Mouse (Mus musculus) CH12.LX (cell line): ENCODE results near the gene Insrr. TPM values are rescaled to one million over a fixed set of nuclear protein-coding genes. Genes with fewer than 3 reads are reported as not detected.

Source experiments
- polyA plus RNA-seq: library from polyadenylated mRNA; unstranded; fragments of >175 nt; gene quantifications from 2 replicates; pipeline ENCODE4 v1.2.1, GENCODE M21; 2012; ENCODE audit warnings: low read depth; ENCODE audit not compliant: insufficient read length
- total RNA-seq, 2 experiments: library from RNA; depleted of rRNA; stranded (reverse); fragments of 300-350 nt in 1 of 2; fragments of >200 nt in 1 of 2; gene quantifications; 2 replicates each; pipeline ENCODE4 v1.2.3; 2012 to 2014

Insrr gene
- total and polyA plus RNA-seq, 3 experiments = 0.06 to 0.08 TPM; not detected in 1

Other genes starting within 250 kb of the Insrr start
- 7.7 and 8.7 TPM in 2 replicates for gene Arhgef11, start 179.4 kb upstream of the Insrr start, total RNA-seq (2012; rRNA removed)
- gene Arhgef11, start 179.4 kb upstream of the Insrr start, total RNA-seq (2014; rRNA removed) = 5.0 and 5.6 TPM in 2 replicates
- gene Arhgef11, start 179.4 kb upstream of the Insrr start, polyA plus RNA-seq = 7.6 and 11.7 TPM in 2 replicates
- 0.17 and 0.21 TPM in 2 replicates for gene Lrrc71, start 48.3 kb upstream of the Insrr start, total RNA-seq (2012; rRNA removed)
- not detected in 2 replicates for gene Lrrc71, start 48.3 kb upstream of the Insrr start, total RNA-seq (2014; rRNA removed)
- gene Lrrc71, start 48.3 kb upstream of the Insrr start, polyA plus RNA-seq = 0.14 TPM in 1 of 2 replicates, not detected in the other
- gene Ntrk1, start 1.8 kb upstream of the Insrr start, total RNA-seq (2012; rRNA removed) = 0.92 and 1.6 TPM in 2 replicates
- 0.36 and 0.55 TPM in 2 replicates for gene Ntrk1, start 1.8 kb upstream of the Insrr start, total RNA-seq (2014; rRNA removed)
- 0.47 and 0.53 TPM in 2 replicates for gene Ntrk1, start 1.8 kb upstream of the Insrr start, polyA plus RNA-seq
- gene Pear1, start 27.4 kb downstream of the Insrr start, total RNA-seq (2012; rRNA removed) = 0.50 and 1.2 TPM in 2 replicates
- gene Pear1, start 27.4 kb downstream of the Insrr start, total RNA-seq (2014; rRNA removed) = 0.20 and 0.22 TPM in 2 replicates
- gene Pear1, start 27.4 kb downstream of the Insrr start, polyA plus RNA-seq = 0.35 and 0.46 TPM in 2 replicates
- 39.2 and 46.6 TPM in 2 replicates for gene Sh2d2a, start 49.8 kb downstream of the Insrr start, total RNA-seq (2012; rRNA removed)
- gene Sh2d2a, start 49.8 kb downstream of the Insrr start, total RNA-seq (2014; rRNA removed) = 19.9 and 23.2 TPM in 2 replicates
- gene Sh2d2a, start 49.8 kb downstream of the Insrr start, polyA plus RNA-seq = 66.8 and 74.5 TPM in 2 replicates
- 48.6 and 51.7 TPM in 2 replicates for gene Prcc, start 88.7 kb downstream of the Insrr start, total RNA-seq (2012; rRNA removed)
- 24.8 and 26.4 TPM in 2 replicates for gene Prcc, start 88.7 kb downstream of the Insrr start, total RNA-seq (2014; rRNA removed)
- 55.7 and 58.5 TPM in 2 replicates for gene Prcc, start 88.7 kb downstream of the Insrr start, polyA plus RNA-seq
- 199 and 223 TPM in 2 replicates for gene Hdgf, start 109.4 kb downstream of the Insrr start, total RNA-seq (2012; rRNA removed)
- gene Hdgf, start 109.4 kb downstream of the Insrr start, total RNA-seq (2014; rRNA removed) = 215 and 219 TPM in 2 replicates
- gene Hdgf, start 109.4 kb downstream of the Insrr start, polyA plus RNA-seq = 468 and 755 TPM in 2 replicates
- gene Mrpl24, start 122.6 kb downstream of the Insrr start, total RNA-seq (2012; rRNA removed) = 160 and 176 TPM in 2 replicates
- 166 and 168 TPM in 2 replicates for gene Mrpl24, start 122.6 kb downstream of the Insrr start, total RNA-seq (2014; rRNA removed)
- gene Mrpl24, start 122.6 kb downstream of the Insrr start, polyA plus RNA-seq = 123 and 156 TPM in 2 replicates
- gene Isg20l2, start 133.4 kb downstream of the Insrr start, total RNA-seq (2012; rRNA removed) = 40.8 and 52.9 TPM in 2 replicates
- gene Isg20l2, start 133.4 kb downstream of the Insrr start, total RNA-seq (2014; rRNA removed) = 68.8 and 76.2 TPM in 2 replicates
- gene Isg20l2, start 133.4 kb downstream of the Insrr start, polyA plus RNA-seq = 44.5 and 45.0 TPM in 2 replicates
- 11.4 and 12.3 TPM in 2 replicates for gene Rrnad1, start 133.8 kb downstream of the Insrr start, total RNA-seq (2012; rRNA removed)
- 7.3 and 8.0 TPM in 2 replicates for gene Rrnad1, start 133.8 kb downstream of the Insrr start, total RNA-seq (2014; rRNA removed)
- gene Rrnad1, start 133.8 kb downstream of the Insrr start, polyA plus RNA-seq = 11.7 and 12.5 TPM in 2 replicates
- gene Crabp2, start 151.7 kb downstream of the Insrr start, total RNA-seq (2012; rRNA removed) = 0.38 TPM in 2 replicates
- 0.27 TPM in 1 of 2 replicates, not detected in the other for gene Crabp2, start 151.7 kb downstream of the Insrr start, total RNA-seq (2014; rRNA removed)
- 0.97 and 1.0 TPM in 2 replicates for gene Crabp2, start 151.7 kb downstream of the Insrr start, polyA plus RNA-seq
- 0.04 TPM in 2 replicates for gene Nes, start 174.1 kb downstream of the Insrr start, total RNA-seq (2012; rRNA removed)
- gene Nes, start 174.1 kb downstream of the Insrr start, total RNA-seq (2014; rRNA removed) = 0.04 TPM in 1 of 2 replicates, not detected in the other
- gene Nes, start 174.1 kb downstream of the Insrr start, polyA plus RNA-seq = 0.04 TPM in 2 replicates
- 0.04 TPM in 1 of 2 replicates, not detected in the other for gene Bcan, start 203.3 kb downstream of the Insrr start, total RNA-seq (2012; rRNA removed)
- not detected in 2 replicates for gene Bcan, start 203.3 kb downstream of the Insrr start, total RNA-seq (2014; rRNA removed)
- gene Bcan, start 203.3 kb downstream of the Insrr start, polyA plus RNA-seq = not detected in 2 replicates
- gene Hapln2, start 230.6 kb downstream of the Insrr start, total RNA-seq (2012; rRNA removed) = not detected in 2 replicates
- gene Hapln2, start 230.6 kb downstream of the Insrr start, total RNA-seq (2014; rRNA removed) = not detected in 2 replicates
- not detected in 2 replicates for gene Hapln2, start 230.6 kb downstream of the Insrr start, polyA plus RNA-seq
- 49.1 and 64.2 TPM in 2 replicates for gene Gpatch4, start 246.2 kb downstream of the Insrr start, total RNA-seq (2012; rRNA removed)
- gene Gpatch4, start 246.2 kb downstream of the Insrr start, total RNA-seq (2014; rRNA removed) = 20.3 and 21.6 TPM in 2 replicates
- 128 and 182 TPM in 2 replicates for gene Gpatch4, start 246.2 kb downstream of the Insrr start, polyA plus RNA-seq